Mouse (Mus musculus): ENCODE results near the gene Dgkk. TPM values are rescaled to one million over a fixed set of nuclear protein-coding genes. Genes with fewer than 3 reads are reported as not detected.
"Not testable (repeated sequence)": the region's sequence is repeated elsewhere in the genome, so short reads cannot be mapped to it uniquely, and the experiment has no call there.

Gene Dgkk
- polyA plus RNA-seq, 1 experiment from 2014 or later: 0.92 TPM

DNA sequence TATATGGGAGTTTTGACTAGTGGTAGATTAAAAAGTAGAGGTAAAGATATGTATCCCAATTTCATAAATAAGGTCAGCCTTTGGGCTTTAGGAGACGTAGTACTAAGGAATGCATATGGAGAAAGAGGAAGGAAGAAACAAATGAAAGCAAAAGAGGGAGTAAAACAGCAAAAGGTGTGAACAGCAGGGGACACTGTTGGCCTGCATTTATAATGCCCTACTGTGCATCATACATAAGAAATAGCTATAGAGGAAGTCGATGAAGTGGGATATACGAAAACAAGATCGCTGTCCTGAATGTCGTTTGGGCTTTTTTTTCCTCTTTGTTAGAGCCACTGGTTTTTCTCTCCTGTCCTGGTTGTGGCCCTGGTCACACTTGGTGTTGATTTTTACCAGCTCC is 143.1 kb downstream of the Dgkk start:
- Histone ChIP-seq H3K4me3 (replicated peaks) (no peak overlapping the region), H3K36me3 (no peaks in the 10 kb centered on the region), H3K4me2 (replicated peaks) (no peak overlapping the region), H3K27ac (no peak overlapping the region), H3K27me3 (no peaks in the 10 kb centered on the region), H3K4me1 (replicated peaks) (no peaks in the 10 kb centered on the region), H3K9ac (replicated peaks) (no peak overlapping the region), H3K9me3 (no peaks in the 10 kb centered on the region)
- no peak for ATAC-seq
- WGBS: 79% methylated on average over 5 of the region's 5 CpGs

DNA sequence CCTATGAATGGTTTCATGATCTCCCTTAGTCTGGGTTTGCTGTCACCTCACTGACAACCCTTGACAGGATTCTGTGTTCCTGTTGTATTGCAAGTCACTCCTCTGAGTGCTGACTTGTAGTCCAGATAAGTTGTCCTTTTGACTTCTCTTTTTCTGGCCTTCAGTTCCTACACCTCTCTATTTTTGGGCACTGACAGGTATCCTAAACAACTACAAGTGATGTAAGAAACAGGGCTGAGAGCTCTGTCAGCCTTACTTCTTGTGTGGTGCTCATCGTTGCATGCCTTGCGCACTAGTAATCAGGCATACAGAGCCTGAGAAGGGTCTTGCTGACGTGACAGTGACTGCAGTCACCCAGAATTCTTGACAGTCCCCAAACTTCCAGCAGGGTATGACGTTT is 147.1 kb downstream of the Dgkk start:
- H3K36me3 ChIP-seq: no peaks in the 10 kb centered on the region
- H3K9ac ChIP-seq (replicated peaks): no peak overlapping the region
- WGBS: 78% methylated on average over 4 of the region's 4 CpGs
- no peak overlapping the region for H3K4me2 ChIP-seq (replicated peaks)
- no peaks in the 10 kb centered on the region for H3K4me1 ChIP-seq (replicated peaks)
- no peaks in the 10 kb centered on the region for H3K27me3 ChIP-seq
- no peak overlapping the region for H3K4me3 ChIP-seq (replicated peaks)
- no peak overlapping the region for H3K27ac ChIP-seq
- ATAC-seq: no peak
- no peaks in the 10 kb centered on the region for H3K9me3 ChIP-seq

DNA sequence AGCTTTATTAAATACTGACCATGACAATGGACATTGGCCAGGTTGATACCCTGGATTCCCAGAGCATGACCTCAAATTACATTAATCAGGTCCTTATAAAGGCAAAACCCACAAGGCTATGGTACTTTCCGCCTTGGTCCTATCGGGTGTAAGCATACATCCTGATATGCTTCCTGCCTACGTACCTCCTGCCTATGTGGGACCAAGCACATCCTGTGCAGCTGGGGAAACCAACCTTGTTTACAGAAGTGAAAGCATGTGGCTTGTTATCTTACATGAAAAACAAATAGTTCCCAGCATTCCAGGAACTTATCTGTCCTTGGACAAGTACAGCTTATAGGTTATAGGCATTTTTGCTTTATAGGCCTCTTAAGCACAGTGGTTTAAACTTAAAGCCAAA is 189.5 kb downstream of the Dgkk start:
- 91% methylated on average over 3 of the region's 3 CpGs for WGBS
- no peak overlapping the region for H3K4me3 ChIP-seq (replicated peaks)

DNA sequence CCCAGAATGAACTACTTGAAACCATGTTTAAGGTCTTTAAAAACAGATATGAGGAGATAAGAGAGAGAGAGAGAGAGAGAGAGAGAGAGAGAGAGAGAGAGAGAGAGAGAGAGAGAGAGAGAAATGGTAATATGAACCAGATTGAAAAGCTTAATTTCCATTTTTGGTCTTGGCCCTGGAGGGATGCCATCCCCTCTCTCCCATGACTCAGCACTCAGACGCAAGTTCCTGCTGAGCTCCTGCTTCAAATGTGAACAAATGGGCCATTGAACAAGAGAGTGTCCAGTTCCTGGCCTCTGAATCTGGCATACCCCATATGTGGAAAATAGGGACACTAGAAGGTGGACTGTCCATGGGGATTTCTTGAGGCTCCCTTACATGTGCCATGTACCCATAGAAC is 192.8 kb downstream of the Dgkk start:
- Histone ChIP-seq H3K27me3 (no peaks in the 10 kb centered on the region), H3K9ac (replicated peaks) (no peak overlapping the region), H3K27ac (no peak overlapping the region), H3K4me3 (replicated peaks) (no peak overlapping the region), H3K9me3 (no peaks in the 10 kb centered on the region), H3K36me3 (no peaks in the 10 kb centered on the region), H3K4me1 (replicated peaks) (no peaks in the 10 kb centered on the region), H3K4me2 (replicated peaks) (no peak overlapping the region)
- 80% methylated on average over 1 of the region's 1 CpGs for WGBS
- ATAC-seq: no peak

More for the DNA sequence above, 189.5 kb downstream of the Dgkk start:
- ATAC-seq: no peak
- H3K4me1 ChIP-seq (replicated peaks): no peaks in the 10 kb centered on the region
- no peak overlapping the region for H3K4me2 ChIP-seq (replicated peaks)
- H3K9me3 ChIP-seq: no peaks in the 10 kb centered on the region
- H3K9ac ChIP-seq (replicated peaks): no peak overlapping the region
- no peaks in the 10 kb centered on the region for H3K27me3 ChIP-seq
- H3K27ac ChIP-seq: no peak overlapping the region
- no peaks in the 10 kb centered on the region for H3K36me3 ChIP-seq

DNA sequence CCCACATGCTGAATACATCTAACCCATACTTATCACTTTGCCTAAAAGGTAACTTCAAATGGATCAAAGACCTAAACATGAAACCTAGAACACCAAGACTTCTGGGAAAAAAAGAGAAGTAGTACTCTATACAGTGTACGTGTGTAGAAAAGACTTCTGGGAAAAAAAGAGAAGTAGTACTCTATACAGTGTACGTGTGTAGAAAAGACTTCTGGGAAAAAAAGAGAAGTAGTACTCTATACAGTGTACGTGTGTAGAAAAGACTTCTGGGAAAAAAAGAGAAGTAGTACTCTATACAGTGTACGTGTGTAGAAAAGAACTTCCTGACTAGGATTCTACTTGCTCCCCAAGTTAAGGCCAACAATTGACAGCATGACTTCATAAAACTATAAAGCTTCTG is 204.8 kb downstream of the Dgkk start:
- H3K27me3 ChIP-seq; ATAC-seq; H3K27ac ChIP-seq; H3K36me3 ChIP-seq; H3K4me2 ChIP-seq (replicated peaks); H3K9me3 ChIP-seq; H3K4me1 ChIP-seq (replicated peaks); H3K4me3 ChIP-seq (replicated peaks); H3K9ac ChIP-seq (replicated peaks): not testable (repeated sequence)
- WGBS: 89% methylated on average over 4 of the region's 4 CpGs
